Mouse (Mus musculus) lung, embryonic 15.5 days (tissue): ENCODE measurements at regions not wholly inside any gene's neighbourhood (a gene's known extent, or its start where the extent isn't known, plus 50 kb on each side); places are given as distances from the start of the nearest gene placed in this dataset.
"Not testable (repeated sequence)": the region's sequence is repeated elsewhere in the genome, so short reads cannot be mapped to it uniquely, and the experiment has no call there.

ENCODE experiments used
- ATAC-seq: fragments of 200-750 bp; cut with Nextera tagmentation; 2 replicates; pipeline ENCODE4 v1.8.0; 2017; ENCODE audit warnings: moderate number of reproducible peaks, borderline replicate concordance; ENCODE audit not compliant: low FRiP score, low TSS enrichment; ENCODE audit errors: extremely low read depth
- H3K27ac ChIP-seq: fragments of 300-500 bp; sonication (generic); 2 replicates; pipeline ENCODE4 v1.5.1; 2015; ENCODE audit warnings: moderate library complexity, mild to moderate bottlenecking, inconsistent platforms
- H3K27me3 ChIP-seq: fragments of 300-500 bp; sonication (generic); 2 replicates; pipeline ENCODE4 v1.6.1; 2015; ENCODE audit warnings: inconsistent platforms
- H3K36me3 ChIP-seq: fragments of 300-500 bp; sonication (generic); 2 replicates; pipeline ENCODE4 v1.6.1; 2015; ENCODE audit warnings: inconsistent platforms
- H3K4me1 ChIP-seq: fragments of 300-500 bp; sonication (generic); 2 replicates; pipeline ENCODE4 v1.6.1; 2015; ENCODE audit warnings: inconsistent platforms
- H3K4me2 ChIP-seq: fragments of 300-500 bp; sonication (generic); 2 replicates; pipeline ENCODE4 v1.6.1; 2015; ENCODE audit warnings: inconsistent platforms, mild to moderate bottlenecking, moderate library complexity
- H3K4me3 ChIP-seq: fragments of 300-500 bp; sonication (generic); 2 replicates; pipeline ENCODE4 v1.5.1; 2015; ENCODE audit warnings: mild to moderate bottlenecking, inconsistent platforms
- H3K9ac ChIP-seq: fragments of 300-500 bp; sonication (generic); 2 replicates; pipeline ENCODE4 v1.6.1; 2015; ENCODE audit warnings: inconsistent platforms
- H3K9me3 ChIP-seq: fragments of 300-500 bp; sonication (generic); 2 replicates; pipeline ENCODE4 v1.6.1; 2016; ENCODE audit warnings: inconsistent platforms
- WGBS: fragments of 180-500 bp; shearing (Covaris S2); methylation state at CpG from one replicate; pipeline ENCODE4 v1.1.7; 2015; 5-methylcytosine and 5-hydroxymethylcytosine counted together

DNA sequence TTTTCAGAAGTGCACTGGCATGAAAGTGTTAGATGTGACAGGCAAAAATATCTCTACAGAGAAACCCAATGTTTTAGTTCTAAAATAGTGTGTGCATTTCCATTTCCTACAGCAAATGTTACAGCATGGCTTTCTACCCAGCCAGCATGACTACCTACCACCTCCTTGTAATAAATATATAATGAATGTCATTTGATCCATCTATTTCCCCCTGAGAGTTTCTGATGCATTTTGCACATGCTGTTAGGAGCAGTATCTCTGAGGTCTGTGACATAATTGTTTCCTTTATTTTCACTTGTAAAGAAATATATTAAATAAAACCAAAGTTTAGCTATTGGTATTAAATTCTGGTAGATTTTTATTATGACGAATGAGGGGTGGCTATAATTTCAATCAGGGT lies 1086.4 kb downstream of the Diaph3 start:
- ATAC-seq = no peak
- H3K4me2 ChIP-seq = no peak overlapping the region
- no peaks in the 10 kb centered on the region for H3K9me3 ChIP-seq
- H3K4me1 ChIP-seq = peaks cover 4% of the 10 kb centered on the region
- H3K27ac ChIP-seq = no peak overlapping the region
- no peaks in the 10 kb centered on the region for H3K36me3 ChIP-seq
- 86% methylated on average over 1 of the region's 1 CpGs for WGBS
- H3K4me3 ChIP-seq = no peak overlapping the region
- no peak overlapping the region for H3K9ac ChIP-seq
- no peaks in the 10 kb centered on the region for H3K27me3 ChIP-seq

DNA sequence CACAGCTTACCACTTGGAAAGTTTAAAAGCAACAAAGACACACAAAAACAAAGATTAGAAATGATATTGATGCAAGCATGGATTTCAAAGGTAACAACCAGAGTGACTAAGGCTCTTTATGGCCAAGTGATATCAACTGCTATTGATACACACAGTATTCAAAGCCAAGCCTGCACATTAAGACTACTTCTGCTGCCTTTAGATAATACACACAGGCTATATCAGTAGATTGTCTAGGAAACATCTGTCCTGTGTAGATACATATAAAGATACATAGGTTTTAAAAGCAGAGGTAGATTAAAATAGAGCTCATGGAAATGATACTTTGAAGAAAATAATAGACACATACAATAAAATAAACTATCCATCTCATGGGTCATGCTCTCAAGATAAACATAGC lies 1111.6 kb downstream of the Diaph3 start:
- H3K9ac ChIP-seq = no peak overlapping the region

DNA sequence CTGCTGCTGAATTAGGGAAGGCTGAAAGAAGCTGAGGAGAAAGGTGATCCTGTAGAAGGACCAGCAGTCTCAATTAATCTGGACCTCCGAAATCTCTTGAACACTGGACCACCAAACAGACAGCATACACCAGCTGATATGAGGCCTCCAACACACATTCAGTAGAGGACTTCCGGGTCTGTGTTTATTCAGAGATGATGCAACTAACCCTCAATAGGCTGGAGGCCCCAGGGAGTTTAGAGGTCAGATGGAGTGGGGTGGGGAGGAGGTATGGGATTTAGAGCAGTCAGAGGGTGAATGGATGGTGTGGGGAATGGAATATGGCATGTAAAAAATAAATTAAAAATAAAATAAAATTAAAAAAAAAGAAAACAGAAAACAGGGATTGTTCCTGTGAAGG lies 1123.4 kb downstream of the Diaph3 start:
- WGBS = 53% methylated on average over 2 of the region's 2 CpGs
- H3K9me3 ChIP-seq, H3K4me2 ChIP-seq, H3K4me1 ChIP-seq, H3K27ac ChIP-seq, H3K27me3 ChIP-seq, H3K4me3 ChIP-seq, ATAC-seq, H3K36me3 ChIP-seq, H3K9ac ChIP-seq: not testable (repeated sequence)

More for the DNA sequence above, 1111.6 kb downstream of the Diaph3 start:
- ATAC-seq = no peak
- Histone ChIP-seq H3K9me3 (no peaks in the 10 kb centered on the region), H3K36me3 (no peaks in the 10 kb centered on the region), H3K27me3 (no peaks in the 10 kb centered on the region), H3K4me1 (no peaks in the 10 kb centered on the region), H3K4me3 (no peak overlapping the region), H3K27ac (no peak overlapping the region), H3K4me2 (no peak overlapping the region)
